Comparison of ENCODE assay signal across 18 mouse cellular contexts in the genomic region with DNA sequence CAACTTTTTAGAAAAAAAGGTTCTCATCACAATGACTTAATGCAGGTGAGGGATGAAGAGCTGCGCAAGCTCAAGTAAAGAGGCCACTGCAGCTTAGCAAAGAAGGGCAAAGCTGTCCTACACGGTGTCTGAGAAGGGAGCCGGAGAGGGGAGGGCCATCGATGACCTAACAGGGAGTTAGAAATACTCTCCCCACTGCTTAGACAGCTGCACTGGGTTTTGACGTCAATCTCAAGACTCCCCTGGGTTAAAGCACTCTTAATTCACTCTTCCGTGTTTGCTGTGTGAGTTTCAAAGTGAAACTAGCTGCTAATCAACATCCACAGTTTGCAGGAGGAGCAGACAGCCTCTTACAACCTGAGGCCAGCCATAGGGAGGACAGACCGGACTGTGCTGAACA. TPM values are rescaled to one million over a fixed set of nuclear protein-coding genes. Genes with fewer than 3 reads are reported as not detected.
"Had no signal": no experiment of that assay in that cellular context is flagged by ENCODE, and none has a peak within 500 bp of the region (broad histone marks: within the 10 kb centered on the region; RNA-seq: fewer than 3 reads in every experiment).

No protein-coding gene starts in this region.

- H3K4me2 ChIP-seq: limb, embryonic 13.5 days; liver, embryonic 12.5 days; liver, embryonic 15.5 days; lung, embryonic 15.5 days; stomach, embryonic 15.5 days had no signal

- H3K4me1 ChIP-seq: liver, embryonic 15.5 days had no signal

- H3K9ac ChIP-seq: limb, embryonic 13.5 days; liver, embryonic 12.5 days; liver, embryonic 15.5 days; lung, embryonic 15.5 days; stomach, embryonic 15.5 days had no signal

- H3K27me3 ChIP-seq: limb, embryonic 13.5 days; liver, embryonic 12.5 days; lung, embryonic 15.5 days; stomach, embryonic 15.5 days had no signal

- H3K36me3 ChIP-seq: limb, embryonic 10.5 days; limb, embryonic 13.5 days; liver, embryonic 12.5 days; liver, embryonic 15.5 days; lung, embryonic 15.5 days; stomach, embryonic 15.5 days had no signal

- H3K9me3 ChIP-seq: limb, embryonic 10.5 days; limb, embryonic 13.5 days; liver, embryonic 12.5 days; liver, embryonic 15.5 days; lung, embryonic 15.5 days; stomach, embryonic 15.5 days had no signal

- DNase-seq: kidney, adult 2 months; layer of hippocampus, adult 9-11 months; liver; lung, postnatal 14 days; midbrain, embryonic 14.5 days; spleen, adult 18-20 months; thymus, adult 18-20 months; thymus, postnatal 14 days; thymus, postnatal 4 days had no signal

- ATAC-seq: liver, embryonic 12.5 days had no signal

- H3K27ac ChIP-seq: layer of hippocampus, adult 2 months; limb, embryonic 10.5 days; limb, embryonic 13.5 days; liver, embryonic 12.5 days; liver, embryonic 15.5 days; lung, embryonic 15.5 days; macrophage had no signal

- H3K4me3 ChIP-seq: layer of hippocampus, adult 2 months; limb, embryonic 10.5 days; limb, embryonic 13.5 days; liver, embryonic 12.5 days; liver, embryonic 15.5 days; lung, embryonic 15.5 days; stomach, embryonic 15.5 days had no signal

RNA-seq across cellular contexts. Expression of a gene that starts 40.2 kb away (rescaled TPM):
- total RNA-seq: megakaryocyte, adult 5-6 weeks had no signal
- polyA plus RNA-seq: macrophage had no signal
